Mouse (Mus musculus) cerebellum, adult 8-10 months (tissue): ENCODE measurements at regions not wholly inside any gene's neighbourhood (a gene's known extent, or its start where the extent isn't known, plus 50 kb on each side); places are given as distances from the start of the nearest gene placed in this dataset.

Experiments
- DNase-seq: peaks from one replicate; pipeline ENCODE4 v3.0.0; 2022

DNA sequence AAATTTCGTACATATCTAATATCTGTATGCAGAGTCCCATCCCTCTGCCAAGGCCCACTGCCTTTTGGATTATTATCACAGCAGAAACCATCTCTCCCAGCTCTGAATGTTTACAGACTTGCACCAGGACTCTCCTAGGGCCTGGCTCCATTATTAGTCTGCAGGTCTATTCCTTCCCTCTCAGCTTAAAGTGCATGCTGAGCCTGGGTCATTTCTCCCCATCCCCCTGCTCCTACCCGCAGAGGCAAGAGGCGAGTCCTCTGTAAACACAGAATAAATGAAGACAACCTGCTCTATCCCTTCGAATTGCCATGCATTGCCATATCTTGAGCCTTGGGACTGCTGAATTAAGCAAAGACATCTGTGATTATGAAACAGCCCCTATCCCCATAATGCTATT, 362.6 kb upstream of the Cdh11 start:
- no peak for DNase-seq

DNA sequence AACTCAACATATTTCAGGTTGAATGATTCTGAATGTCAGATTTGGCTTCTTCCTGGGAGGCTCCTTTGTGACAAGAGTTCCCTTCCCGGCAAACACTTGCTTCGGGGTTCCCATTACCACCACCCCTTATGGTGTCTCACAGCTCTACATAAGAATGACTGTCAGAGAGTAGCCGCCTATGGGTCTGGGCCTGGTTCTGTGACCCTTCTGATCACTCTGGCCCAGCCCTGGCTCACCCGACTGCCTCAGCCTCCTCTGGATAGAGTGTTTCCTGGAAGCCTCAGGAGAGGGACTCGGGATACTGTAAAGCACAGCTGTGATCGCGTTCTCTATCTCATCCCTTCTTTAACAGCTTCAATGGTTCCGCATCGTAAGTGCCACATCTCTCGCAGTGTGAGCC, 363.0 kb upstream of the Cdh11 start:
- DNase-seq: no peak

DNA sequence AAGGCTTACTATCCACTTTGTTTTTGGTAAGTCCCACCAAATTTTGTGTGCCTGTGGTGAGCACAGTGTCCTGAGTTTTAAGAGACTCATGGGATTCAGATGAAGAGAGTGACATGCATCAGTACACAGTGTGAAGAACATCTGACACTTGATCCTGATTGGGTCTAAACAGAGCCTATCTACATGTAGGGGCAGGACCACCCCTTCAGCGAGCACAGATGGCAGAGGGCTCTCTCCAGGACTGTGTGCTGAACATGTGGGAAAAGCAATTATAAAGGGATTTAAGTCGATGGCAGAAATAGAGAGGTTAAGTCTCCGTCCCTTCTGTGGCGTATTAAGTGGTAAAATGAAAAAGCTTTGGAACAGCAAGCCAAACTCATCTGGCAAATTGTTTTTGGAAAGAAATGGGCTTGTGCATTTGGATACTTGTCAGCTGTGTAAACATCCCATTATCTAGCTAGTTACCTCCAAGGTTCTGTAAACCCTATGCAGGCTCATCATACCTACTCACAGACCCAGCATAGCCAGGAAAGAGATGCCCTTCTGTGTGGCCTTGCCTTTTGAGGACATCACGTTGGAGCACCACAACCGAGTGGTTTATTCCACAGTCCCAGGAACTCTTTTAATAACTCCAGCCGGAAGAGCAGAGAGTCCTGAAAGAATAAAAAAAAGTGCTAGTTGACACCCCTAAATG, 381.3 kb upstream of the Cdh11 start:
- DNase-seq: no peak

DNA sequence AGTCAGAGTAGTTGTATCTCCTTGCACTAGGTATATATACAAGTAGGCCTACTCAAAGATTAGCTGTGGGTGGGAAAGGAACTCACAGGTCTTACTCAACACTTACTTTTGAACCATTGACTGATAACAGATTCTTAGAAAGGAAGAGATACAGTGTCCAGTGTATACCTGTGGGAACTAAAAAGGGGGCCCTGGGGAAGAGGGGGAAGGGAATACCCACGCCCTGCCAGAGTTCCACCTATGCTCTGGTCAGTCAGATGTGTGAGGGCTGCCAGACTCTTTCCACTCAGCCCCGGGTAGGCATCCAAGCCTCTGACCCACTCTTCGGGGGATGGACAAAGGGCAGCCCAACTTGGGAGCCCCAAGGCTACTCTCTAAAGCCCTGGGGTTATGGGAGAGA, 387.9 kb upstream of the Cdh11 start:
- DNase-seq: no peak

DNA sequence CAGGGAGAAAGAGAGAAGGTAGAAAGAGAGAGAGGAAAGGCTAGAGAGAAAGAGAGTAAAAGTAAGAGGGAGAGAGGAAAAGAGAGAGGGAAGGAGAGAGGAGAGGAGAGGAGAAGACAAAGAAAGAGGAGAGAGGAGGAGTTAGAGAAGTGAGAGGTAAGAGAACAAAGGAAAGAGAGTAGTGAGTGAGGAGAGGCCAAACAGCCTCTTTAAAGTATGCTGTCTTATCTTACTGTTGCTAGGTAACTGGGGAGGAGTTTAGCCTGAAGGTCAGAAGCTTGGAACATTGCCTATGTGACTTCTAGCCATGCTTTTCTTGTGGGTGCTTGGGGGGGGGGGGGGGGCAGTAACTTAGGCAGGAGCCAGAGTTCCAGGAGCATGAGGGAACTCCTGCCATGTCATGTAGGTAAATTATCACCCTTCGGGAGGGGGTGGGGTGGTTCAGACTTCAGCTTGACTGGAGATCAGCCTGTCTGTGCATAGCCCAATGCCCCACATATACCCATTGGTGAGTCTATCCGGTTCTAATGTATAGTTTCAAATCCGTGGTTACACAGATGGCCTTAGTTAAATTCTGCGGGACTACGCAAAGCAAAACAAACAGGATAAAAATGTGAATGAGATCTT, 388.5 kb upstream of the Cdh11 start:
- no peak for DNase-seq

DNA sequence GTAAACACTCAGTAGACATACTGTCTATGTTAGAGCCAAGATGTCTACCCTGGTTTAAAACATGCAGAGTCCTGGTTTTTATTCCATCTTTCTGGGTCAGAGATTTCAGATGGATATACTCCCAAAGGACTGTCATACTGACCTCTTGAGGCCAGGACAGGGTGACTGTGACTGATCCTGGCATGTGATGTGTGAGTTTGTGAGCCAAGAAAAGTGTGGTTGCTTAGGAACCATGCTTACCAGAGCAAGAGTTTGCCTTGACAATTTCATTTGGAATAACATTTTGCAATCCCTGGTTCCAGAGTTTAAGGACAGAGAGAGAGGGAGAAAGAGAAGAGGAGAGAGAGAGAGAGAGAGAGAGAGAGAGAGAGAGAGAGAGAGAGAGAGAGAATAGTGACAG, 395.2 kb upstream of the Cdh11 start:
- DNase-seq: no peak

DNA sequence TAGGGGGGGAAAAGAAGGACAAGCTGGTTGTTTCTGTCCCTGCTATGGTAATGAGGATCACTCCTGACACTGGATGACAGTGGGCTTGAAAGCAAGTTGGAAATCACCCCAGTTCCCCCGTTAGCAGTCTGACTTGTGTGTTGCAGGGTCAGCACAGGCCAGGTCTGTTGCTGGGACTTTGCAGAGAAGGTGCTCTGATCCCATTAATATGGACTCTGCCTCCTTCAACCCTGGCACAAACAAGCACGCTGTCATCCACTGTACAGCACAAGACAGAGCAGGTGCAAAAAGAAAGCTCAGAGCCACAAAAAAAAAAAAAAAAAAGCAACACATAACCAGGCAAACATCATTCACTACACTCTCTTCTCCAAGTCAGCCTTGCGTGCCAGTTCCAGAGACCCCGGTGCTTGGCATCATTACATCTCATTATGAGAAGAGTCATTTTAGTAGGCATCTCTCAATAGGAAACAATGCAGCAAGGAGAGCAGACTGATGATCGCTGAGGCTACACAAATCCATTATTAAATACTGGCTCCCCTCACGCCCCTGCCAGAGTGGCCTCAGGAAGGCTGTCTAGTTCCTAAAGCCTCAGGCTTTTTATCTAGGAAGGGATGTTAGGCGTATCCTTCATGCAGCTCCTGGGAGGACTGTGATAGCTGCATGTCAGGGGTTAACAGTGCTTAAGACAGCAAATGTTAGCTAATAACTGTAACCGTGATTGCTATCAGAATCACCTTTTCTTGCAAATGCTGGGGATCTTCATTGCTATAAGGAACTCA, 403.5 kb upstream of the Cdh11 start:
- no peak for DNase-seq

DNA sequence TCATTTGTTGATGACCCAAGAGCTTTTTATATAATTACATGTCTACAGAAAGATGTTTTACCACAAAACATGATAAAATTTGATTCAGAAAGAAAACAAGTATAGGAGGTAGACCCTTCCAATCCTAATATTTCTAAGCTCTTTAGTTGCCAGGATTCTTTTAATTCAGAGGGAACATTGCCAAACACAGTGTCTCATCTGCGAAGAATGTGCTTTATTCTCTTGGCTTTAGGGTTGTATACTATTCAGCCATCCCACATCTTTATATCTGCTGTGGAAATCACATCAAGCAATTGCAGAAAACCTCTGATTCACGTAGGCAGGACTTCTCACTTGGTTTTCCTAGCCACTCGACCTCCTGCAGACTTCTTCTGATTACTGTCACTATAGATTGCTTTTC, 412.8 kb upstream of the Cdh11 start:
- no peak for DNase-seq

DNA sequence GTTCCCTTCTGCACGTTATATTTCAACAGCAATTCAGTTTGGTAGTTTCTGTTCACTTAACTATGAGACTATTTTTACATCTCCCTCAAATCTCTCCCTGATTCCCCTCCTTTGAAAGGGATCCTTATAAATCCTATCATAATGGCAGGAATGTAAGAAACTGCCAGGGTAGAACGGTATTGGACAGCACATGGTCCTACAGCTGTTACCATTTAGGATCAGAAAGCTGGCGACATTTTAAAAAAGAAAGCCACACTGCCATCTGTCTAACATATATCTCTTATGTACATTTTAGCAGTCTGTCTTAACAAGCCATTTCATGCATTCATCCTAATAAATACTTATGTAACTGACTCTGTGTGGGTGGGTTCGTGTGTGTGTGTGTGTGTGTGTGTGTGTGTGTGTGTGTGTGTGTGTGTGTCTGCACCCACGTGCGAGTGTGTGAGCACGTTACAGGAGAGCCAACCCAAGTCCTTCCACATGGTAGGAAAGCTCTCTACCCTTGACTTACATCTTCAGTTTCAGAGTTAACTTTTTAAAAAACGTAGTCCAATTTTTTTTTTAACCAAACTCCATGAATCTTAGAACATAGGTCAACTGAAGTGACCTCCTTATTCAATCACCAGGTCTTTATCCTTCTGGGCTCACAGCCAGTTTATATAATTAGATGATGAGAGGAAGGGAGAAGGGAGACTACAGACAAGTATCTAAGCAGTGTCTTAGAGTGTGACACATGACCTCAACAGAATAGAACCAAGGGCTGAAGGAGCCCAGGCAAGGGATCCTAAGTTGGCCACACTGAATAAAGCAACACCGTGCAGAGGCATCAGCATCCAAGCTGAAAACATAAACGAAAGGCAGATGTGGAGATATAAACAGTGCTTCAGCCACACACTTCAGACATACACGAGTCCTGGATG, 414.5 kb upstream of the Cdh11 start:
- no peak for DNase-seq

DNA sequence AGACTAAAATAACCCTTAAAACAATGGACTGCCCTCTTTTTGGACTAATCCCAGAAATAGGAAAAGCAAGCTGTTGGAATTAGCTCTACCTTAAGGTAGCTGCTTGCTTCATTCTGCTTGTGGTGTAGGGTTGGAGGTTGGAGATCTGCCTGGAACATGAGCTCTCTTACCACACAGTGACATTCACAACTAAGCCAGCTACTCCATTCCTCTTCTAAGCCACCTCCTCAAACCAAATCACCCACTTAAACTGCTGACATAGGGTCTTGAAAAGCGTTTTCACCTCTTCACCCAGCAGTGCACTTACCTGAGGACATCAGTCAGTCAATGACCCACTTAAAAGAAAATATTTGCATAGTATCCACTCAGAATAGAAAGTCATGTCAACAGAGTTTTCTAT, 418.3 kb upstream of the Cdh11 start:
- DNase-seq: no peak

DNA sequence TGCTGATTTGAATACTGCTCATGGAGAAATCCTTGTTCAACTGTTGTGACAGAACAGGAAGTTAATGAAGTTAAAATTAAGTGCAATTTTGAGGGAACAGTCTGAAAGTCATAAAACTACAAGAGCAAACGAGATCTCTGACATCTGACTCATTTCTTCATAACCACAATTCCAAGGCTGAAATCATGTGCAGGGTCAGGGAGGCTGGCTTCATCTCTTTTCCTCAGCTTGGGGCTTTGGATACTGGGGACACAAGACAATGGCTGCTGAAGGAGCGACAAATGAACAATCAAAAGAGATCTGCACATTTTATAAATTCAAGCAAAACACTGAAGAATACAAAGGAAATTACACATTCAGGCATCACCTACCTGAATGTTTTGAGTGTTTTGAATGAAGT, 429.2 kb upstream of the Cdh11 start:
- DNase-seq: no peak

DNA sequence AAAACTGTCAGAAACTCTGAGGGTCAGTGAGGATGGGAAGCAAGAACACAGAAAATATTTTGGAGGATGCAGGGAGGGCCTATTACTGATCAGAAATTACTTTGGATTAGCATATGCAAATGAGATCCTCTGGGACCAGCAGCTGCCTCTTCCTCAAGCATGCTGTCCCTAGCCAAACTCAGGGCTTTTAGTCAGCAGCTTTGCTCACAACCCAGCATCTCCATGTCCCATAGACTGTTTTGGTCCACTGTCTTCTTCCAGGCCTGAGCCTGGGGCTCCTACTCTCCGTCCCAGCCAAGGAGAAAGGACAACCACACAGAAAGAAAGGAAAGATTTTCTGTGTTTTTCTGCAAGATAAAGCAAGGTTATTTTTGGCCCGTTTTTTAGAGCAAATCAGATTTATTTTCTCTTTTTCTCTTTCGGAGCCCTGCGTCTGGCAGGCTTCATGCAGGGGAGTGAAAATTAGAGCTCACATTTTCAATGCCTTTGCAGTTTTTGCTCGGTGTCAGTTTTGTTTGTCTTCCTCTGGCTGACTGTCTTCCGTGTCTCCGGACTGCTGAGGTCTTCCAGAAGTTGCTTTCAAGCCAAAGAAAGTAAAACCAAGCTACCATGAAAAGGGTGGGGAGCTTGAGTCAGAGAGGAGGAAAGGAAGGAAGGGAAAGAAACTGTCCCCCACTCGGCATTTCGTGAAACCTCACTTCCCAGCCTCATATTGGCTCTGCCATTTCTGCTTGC, 445.5 kb upstream of the Cdh11 start:
- DNase-seq: no peak

DNA sequence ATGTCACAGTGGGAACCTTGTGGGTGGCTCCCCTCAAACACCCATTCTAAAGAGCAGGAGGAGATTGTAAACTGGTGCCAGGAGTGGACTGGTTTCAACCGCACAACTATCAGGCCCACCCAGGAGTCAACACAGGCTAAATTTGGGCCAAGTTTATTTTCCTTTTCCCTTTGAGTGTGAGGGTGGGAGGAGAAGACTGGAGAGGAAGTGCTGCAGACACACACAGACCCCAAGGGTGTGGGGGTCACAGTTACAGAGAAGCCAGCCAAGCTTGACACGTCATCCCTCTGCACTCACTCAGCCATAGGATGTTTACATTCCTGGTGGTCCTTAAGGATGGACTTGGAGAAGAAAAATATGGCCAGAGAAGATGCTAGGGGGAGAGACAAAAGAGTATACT, 448.9 kb upstream of the Cdh11 start:
- DNase-seq: no peak

DNA sequence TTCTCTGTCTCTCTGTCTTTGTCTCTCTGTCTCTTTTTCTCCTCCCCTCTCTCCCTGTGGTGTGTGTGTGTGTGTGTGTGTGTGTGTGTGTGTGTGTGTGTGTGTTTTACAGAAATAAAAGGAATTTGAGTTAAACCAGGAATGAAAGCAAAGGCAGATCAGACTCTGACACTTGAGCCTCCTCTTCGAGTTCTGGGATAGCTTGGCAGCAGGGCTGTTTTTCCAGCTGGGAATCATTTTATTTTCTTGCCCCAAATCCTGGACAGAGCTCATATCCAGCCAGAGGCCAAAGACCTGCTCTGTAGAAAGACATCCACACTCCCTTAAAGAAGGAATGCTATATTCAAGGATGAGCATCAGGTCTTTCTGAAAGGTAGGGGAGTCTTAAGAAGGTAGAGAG, 450.2 kb upstream of the Cdh11 start:
- no peak for DNase-seq

DNA sequence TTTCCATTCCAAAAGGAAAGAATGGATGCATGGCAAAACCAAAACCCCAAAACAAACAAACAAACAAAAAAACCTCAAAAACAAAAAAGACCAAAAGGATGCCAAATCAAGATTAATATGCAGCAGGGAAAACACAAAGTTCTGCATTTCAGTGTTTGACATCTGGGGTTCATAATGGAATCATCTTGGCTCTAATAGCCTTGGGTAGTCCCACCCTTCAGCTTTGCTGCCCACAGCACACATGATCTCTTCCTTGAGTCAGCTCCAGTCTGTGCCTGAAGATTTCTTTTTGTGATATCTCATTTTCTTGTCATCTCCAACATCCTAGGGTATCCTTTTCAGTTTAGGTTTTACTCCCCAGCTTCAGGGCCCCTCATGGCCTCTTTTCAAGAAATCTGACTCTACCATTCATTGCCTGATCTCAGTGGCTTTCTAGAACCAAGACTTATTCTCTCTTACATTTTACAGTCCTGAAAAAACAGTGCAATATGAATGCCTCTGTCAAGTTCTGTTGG, 453.1 kb upstream of the Cdh11 start:
- DNase-seq: no peak

DNA sequence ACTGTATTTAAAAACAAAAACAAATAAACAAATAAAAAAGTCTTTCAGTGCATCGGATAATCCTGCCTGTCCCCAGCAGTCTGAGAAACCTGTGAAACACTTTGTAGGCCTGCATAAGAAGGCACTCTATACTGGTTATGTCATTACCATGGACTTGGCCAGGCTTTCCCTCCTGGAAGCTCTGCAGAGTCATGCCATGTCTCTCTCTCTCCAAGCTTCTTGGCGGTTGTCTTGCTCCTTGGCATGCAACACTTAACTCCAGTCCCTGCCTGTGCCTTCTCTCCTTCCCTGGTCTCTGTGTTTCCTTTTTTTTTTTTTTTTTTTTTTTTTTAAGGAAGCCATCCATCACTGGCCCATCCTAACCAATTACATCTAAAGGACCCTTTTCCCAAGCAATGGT, 458.7 kb upstream of the Cdh11 start:
- no peak for DNase-seq

DNA sequence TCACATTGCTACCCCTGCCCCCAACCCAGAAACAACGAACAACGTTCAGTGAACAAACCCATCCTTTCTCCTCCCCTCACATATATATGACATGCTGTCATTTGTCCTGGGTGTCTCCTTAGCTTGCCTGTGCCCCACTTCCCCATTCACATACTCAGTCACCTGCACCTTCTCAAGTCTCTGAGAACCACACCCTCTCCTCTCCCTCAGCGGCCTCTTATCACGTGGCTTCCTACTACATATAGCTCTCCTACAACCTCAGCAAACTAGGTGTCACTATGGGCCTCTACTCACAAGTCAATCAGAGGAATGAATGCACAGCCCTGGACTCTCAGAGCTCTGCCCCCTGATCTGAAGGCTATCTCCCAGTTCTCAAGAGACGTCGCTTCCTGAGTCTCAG, 459.2 kb upstream of the Cdh11 start:
- DNase-seq: no peak

DNA sequence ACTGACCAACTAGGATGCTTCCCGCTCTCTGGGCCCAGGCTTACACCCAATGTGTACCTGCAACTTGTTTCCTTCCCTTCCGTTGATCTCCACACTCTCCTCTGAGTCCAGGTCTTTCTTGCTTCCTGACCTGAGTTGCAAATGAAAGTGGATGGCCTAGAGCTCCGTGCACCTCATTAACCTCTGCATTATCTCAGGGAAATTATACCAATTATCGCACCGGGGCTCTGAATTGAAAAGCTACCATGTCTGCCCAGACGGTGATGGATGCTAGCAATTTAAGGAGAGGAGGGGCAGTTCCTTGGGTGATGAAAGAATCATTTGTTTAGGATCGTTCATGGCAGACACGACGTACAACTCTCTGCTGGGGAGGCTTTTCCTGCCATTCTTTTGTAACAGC, 460.4 kb upstream of the Cdh11 start:
- no peak for DNase-seq

DNA sequence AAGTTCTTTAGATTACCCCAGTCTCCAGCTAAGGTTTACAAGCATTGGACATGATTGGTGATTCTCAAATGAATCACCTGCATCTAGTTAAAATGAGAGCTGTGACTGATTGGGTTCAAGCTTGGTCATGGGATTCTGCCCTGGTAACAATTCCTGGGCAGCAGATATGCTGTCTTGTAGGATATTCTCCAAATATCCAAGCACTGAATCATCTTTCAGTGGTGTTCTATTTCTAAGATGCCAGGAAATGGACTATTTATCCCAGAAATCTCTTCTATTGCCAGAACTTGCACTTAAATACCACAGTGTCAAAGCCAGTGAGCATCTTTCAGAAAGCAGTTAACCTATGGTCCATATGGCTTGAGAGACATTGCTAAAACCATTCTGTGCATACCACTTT, 475.8 kb upstream of the Cdh11 start:
- no peak for DNase-seq

DNA sequence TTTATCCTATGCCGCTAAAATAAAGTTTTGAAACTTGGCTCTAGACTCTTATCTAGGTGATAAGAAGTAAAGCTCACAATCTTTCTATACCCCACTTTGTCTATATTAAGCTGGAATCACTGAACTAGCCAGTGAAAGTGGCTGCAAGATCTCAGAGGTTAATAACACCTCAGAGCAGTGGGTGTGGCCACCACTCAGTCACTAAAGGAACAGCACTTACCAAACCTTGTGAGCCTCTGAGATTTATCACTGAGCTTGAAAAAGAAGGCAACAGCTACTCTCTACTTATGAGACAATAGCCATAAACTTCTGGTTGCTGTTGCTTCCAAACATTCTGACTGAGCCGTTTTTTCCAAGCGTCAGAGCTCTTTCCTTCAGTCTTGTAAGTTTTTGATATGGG, 484.6 kb upstream of the Cdh11 start:
- no peak for DNase-seq

DNA sequence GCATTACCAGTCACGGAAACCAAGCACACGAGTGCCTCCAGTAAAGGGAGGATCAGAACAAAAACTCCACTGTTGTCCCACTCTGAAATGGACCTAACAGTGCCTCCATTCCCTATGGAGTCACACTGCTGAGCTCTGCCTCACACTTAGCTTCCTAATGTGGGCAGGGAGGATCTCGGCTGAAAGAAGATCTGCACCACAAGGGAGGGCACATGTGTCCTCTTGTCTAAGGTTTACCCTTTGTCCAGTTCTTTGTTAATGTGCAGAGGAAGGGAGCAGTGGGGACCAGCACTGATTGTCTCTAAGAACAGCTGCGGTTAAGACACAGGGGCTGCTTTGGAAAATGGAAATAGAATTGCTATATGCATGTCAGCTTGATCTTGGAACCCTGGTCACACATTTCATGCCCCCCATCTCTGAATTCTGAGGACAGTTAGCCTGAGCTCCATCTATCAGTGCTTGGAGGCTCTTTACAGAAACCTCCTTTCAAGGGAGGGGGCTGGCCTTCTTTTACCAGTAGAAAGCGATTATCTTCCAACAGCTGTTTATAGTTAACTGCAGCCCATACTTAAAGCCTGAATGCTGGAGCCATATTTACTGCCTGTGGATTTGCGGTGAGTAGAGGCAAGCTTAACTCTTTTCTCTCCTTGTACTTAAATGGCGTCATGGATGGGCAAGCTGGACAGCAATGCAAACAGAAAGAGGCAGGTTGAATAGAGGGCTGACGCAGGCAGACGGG, 485.5 kb upstream of the Cdh11 start:
- DNase-seq: no peak
